Mouse (Mus musculus): ENCODE results near the gene Pnlip.

GRCm38 (mm10) chr19:58612745-58613144, 39.6 kb upstream of the Pnlip start:
- TF ChIP-seq CTCF (IDR thresholded peaks at IDR 0.05; ENCODE audit: control insufficient read depth, insufficient read depth, insufficient read length) (no peak), USF1 (IDR thresholded peaks at IDR 0.05; ENCODE audit: low read depth) (no peak), MAX (IDR thresholded peaks at IDR 0.05) (no peak), MYOD1 (IDR thresholded peaks at IDR 0.05; ENCODE audit: control insufficient read depth, insufficient read length, low read depth) (no peak), MYOG (IDR thresholded peaks at IDR 0.05; ENCODE audit: control insufficient read depth, extremely low read depth, insufficient read length) (no peak), FOSL1 (IDR thresholded peaks at IDR 0.05; ENCODE audit: insufficient read depth, low read length, poor library complexity, severe bottlenecking) (no peak)
